In genomic region chr12:80730567-80730966, GRCm38 (mm10) we compare ENCODE assay signal across 9 mouse cellular contexts. TPM values are rescaled to one million over a fixed set of nuclear protein-coding genes. Genes with fewer than 3 reads are reported as not detected.
DNase-seq lines count a peak whose midpoint lies in the region; ATAC-seq and TF ChIP-seq lines count a peak whose summit lies in the region.
"Had no signal": no experiment of that assay in that cellular context is flagged by ENCODE, and none has a peak within 500 bp of the region (broad histone marks: within the 10 kb centered on the region; RNA-seq: fewer than 3 reads in every experiment).

No protein-coding gene starts in this region.

- TF ChIP-seq CTCF in kidney, adult 2 months (conservative IDR thresholded peaks at IDR 0.05; ENCODE audit: insufficient read depth, insufficient read length, low read depth, low read length), result peak; percentile 65

- peak; percentile 50 for DNase-seq in gastrocnemius, postnatal 10 days
- no peak for DNase-seq in gastrocnemius, adult 8-10 months (ENCODE audit: low spot score in 2 of 2)
- peak; percentile 47 for DNase-seq in kidney, adult 2 months
- DNase-seq in limb, embryonic 11.5 days (ENCODE audit: low spot score), result peak; percentile 77
- peak; percentile 90 for DNase-seq in midbrain, embryonic 14.5 days
- DNase-seq in thymus, postnatal 25 days, result peak; percentile 33

- peak; percentile 93 for ATAC-seq in common myeloid progenitor, adult 5-6 weeks (replicated peaks; ENCODE audit: low read depth, poor library complexity, severe bottlenecking)
- ATAC-seq in granulocyte monocyte progenitor cell, adult 5-6 weeks (replicated peaks; ENCODE audit: poor library complexity, severe bottlenecking), result peak; percentile 80
- 0 out of 2 replicates have a peak, but pooled peaks have one; percentile 44 for ATAC-seq in limb, embryonic 11.5 days (ENCODE audit: insufficient number of reproducible peaks, low FRiP score, low TSS enrichment, low read depth)
- peak; percentile 87 for ATAC-seq in midbrain, embryonic 14.5 days (ENCODE audit: low FRiP score, low TSS enrichment)

- no peaks in the 10 kb centered on the region for H3K4me1 ChIP-seq in kidney, adult 2 months (ENCODE audit: control insufficient read depth, insufficient read depth, low read length)
- no peaks in the 10 kb centered on the region for H3K4me1 ChIP-seq in limb, embryonic 11.5 days (ENCODE audit: control insufficient read depth, insufficient read depth, low read length)
- H3K4me1 ChIP-seq in midbrain, embryonic 14.5 days (ENCODE audit: control insufficient read depth, insufficient read depth, low read length), result no peaks in the 10 kb centered on the region; the same call in 1 of the 2 replicates

- H3K4me2 ChIP-seq in limb, embryonic 11.5 days (ENCODE audit: low read depth, severe bottlenecking), result no peak overlapping the region
- H3K4me2 ChIP-seq in midbrain, embryonic 14.5 days (ENCODE audit: low read length), result peak overlapping the region; percentile 25; the same call in 1 of the 2 replicates
- H3K4me2 ChIP-seq: liver, embryonic 15.5 days had no signal

- TF ChIP-seq POLR2A in kidney, adult 2 months (IDR thresholded peaks at IDR 0.05; ENCODE audit: low read depth, low read length), result no peak

- H3K27ac ChIP-seq in kidney, adult 2 months (ENCODE audit: insufficient read depth, low read depth, low read length), result no peak overlapping the region
- no peak overlapping the region for H3K27ac ChIP-seq in limb, embryonic 11.5 days (replicated peaks; ENCODE audit: low read depth, low read length)
- H3K27ac ChIP-seq in midbrain, embryonic 14.5 days (replicated peaks; ENCODE audit: low read depth, low read length), result peak overlapping the region; percentile 72
- H3K27ac ChIP-seq: liver, embryonic 15.5 days had no signal

- no peak overlapping the region for H3K4me3 ChIP-seq in kidney, adult 2 months (ENCODE audit: insufficient read depth, low read depth, low read length)
- H3K4me3 ChIP-seq in limb, embryonic 11.5 days (ENCODE audit: low read depth, low read length), result no peak overlapping the region
- no peak overlapping the region for H3K4me3 ChIP-seq in midbrain, embryonic 14.5 days (replicated peaks; ENCODE audit: low read depth, low read length)
- H3K4me3 ChIP-seq: liver, embryonic 15.5 days had no signal

- no peak overlapping the region for H3K9ac ChIP-seq in limb, embryonic 11.5 days (ENCODE audit: low read length)
- no peak overlapping the region for H3K9ac ChIP-seq in midbrain, embryonic 14.5 days (replicated peaks; ENCODE audit: low read length)
- H3K9ac ChIP-seq: liver, embryonic 15.5 days had no signal

- 4% methylated on average over 9 of the region's 9 CpGs for WGBS in kidney, adult 2 months
- WGBS in limb, embryonic 11.5 days, result 10% methylated on average over 9 of the region's 9 CpGs
- 3% methylated on average over 9 of the region's 9 CpGs for WGBS in midbrain, embryonic 14.5 days

- H3K36me3 ChIP-seq in kidney, adult 2 months (ENCODE audit: control insufficient read depth, insufficient read depth, low read length), result no peaks in the 10 kb centered on the region
- H3K36me3 ChIP-seq in limb, embryonic 11.5 days (ENCODE audit: control insufficient read depth, insufficient read depth, low read length), result no peaks in the 10 kb centered on the region
- H3K36me3 ChIP-seq in midbrain, embryonic 14.5 days (ENCODE audit: control insufficient read depth, insufficient read depth, low read length), result no peaks in the 10 kb centered on the region
- H3K36me3 ChIP-seq: liver, embryonic 15.5 days had no signal

- no peaks in the 10 kb centered on the region for H3K27me3 ChIP-seq in kidney, adult 2 months (replicated peaks; ENCODE audit: control insufficient read depth, insufficient read depth, low read length)
- H3K27me3 ChIP-seq in limb, embryonic 11.5 days (ENCODE audit: control insufficient read depth, insufficient read depth, low read length), result no peaks in the 10 kb centered on the region
- no peaks in the 10 kb centered on the region for H3K27me3 ChIP-seq in midbrain, embryonic 14.5 days (ENCODE audit: control insufficient read depth, insufficient read depth, low read length)

- no peaks in the 10 kb centered on the region for H3K9me3 ChIP-seq in limb, embryonic 11.5 days (ENCODE audit: control insufficient read depth, low read length)
- H3K9me3 ChIP-seq in midbrain, embryonic 14.5 days (ENCODE audit: control insufficient read depth, low read length), result no peaks in the 10 kb centered on the region
- H3K9me3 ChIP-seq: liver, embryonic 15.5 days had no signal

RNA-seq across cellular contexts. Expression of gene Ccdc177, which starts 29.9 kb away (rescaled TPM):
- under 1 TPM; 0.07 to 0.09 TPM for total RNA-seq in gastrocnemius, postnatal 10 days (2021)
- total RNA-seq in gastrocnemius, adult 8-10 months (2022), result not detected
- 0.14 and 0.29 TPM in 2 replicates for total RNA-seq in common myeloid progenitor, adult 5-6 weeks (2017)
- 0.56 TPM in 1 of 2 replicates, not detected in the other for total RNA-seq in granulocyte monocyte progenitor cell, adult 5-6 weeks (2014; fragmentation: Nextera tagmentation)
- total RNA-seq in granulocyte monocyte progenitor cell, adult 5-6 weeks (2017), result not detected in 2 replicates
- polyA plus RNA-seq in kidney, adult 2 months (2012; rRNA removed), result not detected in 2 replicates
- polyA plus RNA-seq in limb, embryonic 11.5 days (2014; fragmentation: Nextera tagmentation; extraction: Ambion mirVana), result 0.12 and 0.38 TPM in 2 replicates
- 8.5 and 8.8 TPM in 2 replicates for polyA plus RNA-seq in midbrain, embryonic 14.5 days (2014; fragmentation: Nextera tagmentation; extraction: Ambion mirVana)
- polyA plus RNA-seq: liver, embryonic 15.5 days had no signal

RNA-seq across cellular contexts. Expression of gene Plekhd1, which starts 38.2 kb away (rescaled TPM):
- total RNA-seq in gastrocnemius, postnatal 10 days (2021), result under 1 TPM; 0.21 to 0.43 TPM
- 1 to 10 TPM in 1 of 4 experiments, under 1 TPM in 2, not detected in 1; 0.27 to 1.0 (median 0.65) TPM for total RNA-seq in gastrocnemius, adult 8-10 months (2022)
- total RNA-seq in common myeloid progenitor, adult 5-6 weeks (2017), result not detected in 2 replicates
- not detected in 2 replicates for total RNA-seq in granulocyte monocyte progenitor cell, adult 5-6 weeks (2014; fragmentation: Nextera tagmentation)
- total RNA-seq in granulocyte monocyte progenitor cell, adult 5-6 weeks (2017), result not detected in 2 replicates
- 7.4 and 8.8 TPM in 2 replicates for polyA plus RNA-seq in kidney, adult 2 months (2012; rRNA removed)
- 0.17 TPM in 1 of 2 replicates, not detected in the other for polyA plus RNA-seq in limb, embryonic 11.5 days (2014; fragmentation: Nextera tagmentation; extraction: Ambion mirVana)
- polyA plus RNA-seq in midbrain, embryonic 14.5 days (2014; fragmentation: Nextera tagmentation; extraction: Ambion mirVana), result 2.5 and 3.5 TPM in 2 replicates

RNA-seq across cellular contexts. Expression of gene Susd6, which starts 59.7 kb away (rescaled TPM):
- 10 to 100 TPM; 28.6 to 29.2 TPM for total RNA-seq in gastrocnemius, postnatal 10 days (2021)
- 10 to 100 TPM; 39.3 to 51.9 (median 44.3) TPM for total RNA-seq in gastrocnemius, adult 8-10 months (2022)
- 18.4 and 22.4 TPM in 2 replicates for total RNA-seq in common myeloid progenitor, adult 5-6 weeks (2017)
- total RNA-seq in granulocyte monocyte progenitor cell, adult 5-6 weeks (2014; fragmentation: Nextera tagmentation), result 21.7 and 22.0 TPM in 2 replicates
- total RNA-seq in granulocyte monocyte progenitor cell, adult 5-6 weeks (2017), result 14.0 and 16.4 TPM in 2 replicates
- 65.5 and 80.0 TPM in 2 replicates for polyA plus RNA-seq in kidney, adult 2 months (2012; rRNA removed)
- polyA plus RNA-seq in limb, embryonic 11.5 days (2014; fragmentation: Nextera tagmentation; extraction: Ambion mirVana), result 14.3 and 14.4 TPM in 2 replicates
- 8.8 and 14.3 TPM in 2 replicates for polyA plus RNA-seq in midbrain, embryonic 14.5 days (2014; fragmentation: Nextera tagmentation; extraction: Ambion mirVana)

Comparison
In these comparisons a context has a peak if more than half of its experiments do, and no peak if none do; other contexts are left out.
1. DNase-seq: peak in gastrocnemius, postnatal 10 days (single experiment), kidney, adult 2 months (single experiment), limb, embryonic 11.5 days (single experiment), midbrain, embryonic 14.5 days (single experiment) and thymus, postnatal 25 days (single experiment); none in gastrocnemius, adult 8-10 months (0 of 2).
2. Peak in every context shown above with its lines, with median percentiles within 50 percentile points of each other: ATAC-seq.